Mouse (Mus musculus) adrenal gland, adult 18-20 months (tissue): ENCODE data around the gene Zdhhc24. TPM values are rescaled to one million over a fixed set of nuclear protein-coding genes. Genes with fewer than 3 reads are reported as not detected.
A peak's percentile ranks its signal among the peaks of the same experiment; 100 is the strongest.
"Not testable (repeated sequence)": the region's sequence is repeated elsewhere in the genome, so short reads cannot be mapped to it uniquely, and the experiment has no call there.

Source experiments
- DNase-seq, 2 experiments: peaks; one replicate each; pipeline ENCODE4 v3.0.0; 2021 to 2022; ENCODE audit warnings: low spot score in 2 of 2
- long read RNA-seq, 2 experiments: library from polyadenylated mRNA; stranded (forward); transcript quantifications; one replicate each; pipeline ENCODE4 v2.0.0; 2021
- total RNA-seq, 2 experiments: library from RNA; stranded (reverse); gene quantifications; 1 replicate in 1 of 2; 2 replicates in 1 of 2; pipeline ENCODE4 v1.2.3; 2021

The Zdhhc24 gene
- total RNA-seq, result 10 to 100 TPM; 16.9 to 20.5 TPM
- long read RNA-seq, experiment 1, transcript Zdhhc24-201 (3 exons, 2,558 nt), result major isoform, 24 of 27 reads
- long read RNA-seq, experiment 1, partial matches to known transcripts, result 0 of 27 reads
- long read RNA-seq, experiment 1, other reads (novel, unspliced or antisense), result 1 of 27 reads
- long read RNA-seq, experiment 2, transcript Zdhhc24-201 (3 exons, 2,558 nt), result major isoform, 61 of 73 reads
- long read RNA-seq, experiment 2, transcript Zdhhc24-206 (2 exons, 939 nt), result minor isoform, 5 of 73 reads
- long read RNA-seq, experiment 2, partial matches to known transcripts, result 0 of 73 reads
- long read RNA-seq, experiment 2, other reads (novel, unspliced or antisense), result 1 of 73 reads

- DNase-seq, result peak; percentile 95 to 97
Observed at GRCm38 (mm10) chr19:4878405-4879323, at the start of gene Zdhhc24. TSS of gene Zdhhc24 (plus strand) at chr19:4878668.

DNA sequence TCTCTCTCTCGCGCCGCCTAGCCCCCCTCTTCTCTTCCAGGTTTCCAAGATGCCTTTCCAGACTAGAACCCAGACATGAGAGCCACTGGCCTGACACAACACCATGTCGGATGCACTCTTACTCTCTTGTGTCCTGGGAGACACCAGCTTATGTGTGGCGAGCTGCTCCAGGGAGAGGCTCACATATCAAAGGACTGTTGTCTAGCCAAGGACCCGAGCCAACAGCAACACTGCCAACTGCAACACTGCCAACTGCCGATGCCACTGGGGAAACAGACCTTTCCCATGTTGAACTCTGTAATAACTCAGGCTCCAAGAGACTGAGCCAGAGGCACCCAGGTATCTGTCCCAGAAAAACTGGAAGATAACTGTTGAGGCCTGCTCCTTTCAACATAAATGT, 49.3 kb upstream of the Zdhhc24 start:
- DNase-seq, result peak; percentile 26 to 49

DNA sequence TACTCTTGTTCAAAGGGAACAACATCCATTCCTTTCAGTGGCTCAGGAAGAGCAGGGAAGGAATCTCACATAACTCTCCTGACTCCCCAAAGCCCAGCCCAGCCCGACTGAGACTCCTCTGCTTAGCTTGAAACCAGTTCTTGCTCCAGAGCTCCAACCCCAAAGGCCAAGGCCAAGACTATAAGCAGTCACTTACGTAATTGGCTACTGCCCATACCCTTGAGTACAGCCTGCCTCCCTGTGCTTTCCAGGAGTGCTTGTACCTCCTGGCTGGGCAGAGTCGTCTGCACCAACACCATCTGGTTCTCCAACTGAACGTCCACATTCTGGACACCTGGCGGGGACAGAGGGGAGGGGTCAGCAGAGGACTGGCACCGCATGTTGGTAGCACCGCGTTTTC, 44.5 kb upstream of the Zdhhc24 start:
- no peak for DNase-seq

- no peak for DNase-seq
Observed at GRCm38 (mm10) chr19:4836096-4836495, 42.4 kb upstream of the Zdhhc24 start.

GRCm38 (mm10) chr19:4837049-4837448, 41.4 kb upstream of the Zdhhc24 start:
- no peak for DNase-seq

GRCm38 (mm10) chr19:4838526-4839140, 39.8 kb upstream of the Zdhhc24 start:
- no peak for DNase-seq

DNA sequence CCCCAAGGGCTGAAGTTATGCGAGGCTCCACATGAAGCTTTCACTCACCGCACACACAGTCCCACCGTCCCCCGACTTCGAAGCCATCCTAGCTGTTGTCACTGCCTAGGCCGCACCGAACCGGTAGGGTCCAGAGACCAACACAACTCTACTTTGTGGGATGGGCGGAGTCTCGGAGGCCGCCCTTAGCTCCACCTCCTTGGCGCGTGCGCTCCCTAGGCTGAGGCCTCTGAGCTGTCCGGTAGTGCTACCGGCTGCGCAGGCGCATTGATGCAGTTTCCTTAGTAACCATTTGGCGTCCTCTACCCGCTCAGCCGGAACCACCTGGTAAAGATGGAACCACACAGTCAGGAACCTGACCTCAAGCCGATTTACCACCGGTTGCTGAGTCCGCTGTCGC, 39.3 kb upstream of the Zdhhc24 start, which contains the start of the genes Ccs and Ccdc87:
Gene Ccs, minus strand, starts transcription at position 184 of the 400 bp plus-strand sequence.
Gene Ccdc87, plus strand, starts transcription at position 218 of the 400 bp plus-strand sequence.
- peak; percentile 91 to 94 for DNase-seq

DNA sequence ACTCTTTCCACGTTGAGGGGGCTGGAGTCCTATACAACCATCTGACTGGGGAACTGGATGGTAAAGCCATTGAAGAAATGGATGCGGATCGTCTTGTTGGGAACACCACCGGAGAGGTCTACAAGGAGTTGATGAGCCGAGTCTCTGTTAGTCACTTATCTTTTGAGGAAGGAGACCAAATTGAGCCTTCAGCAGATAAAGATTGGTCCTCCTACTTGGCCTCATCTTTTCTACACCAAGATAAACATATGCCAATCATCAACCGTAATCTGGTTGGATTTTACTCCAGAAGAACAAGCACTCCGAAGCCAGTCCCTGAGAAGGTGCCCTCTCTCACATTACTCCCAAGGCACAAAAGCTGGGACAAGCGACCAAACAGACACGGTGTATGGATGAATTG, 37.6 kb upstream of the Zdhhc24 start:
- DNase-seq, result no peak

GRCm38 (mm10) chr19:4842611-4843010, 35.9 kb upstream of the Zdhhc24 start:
- DNase-seq, result no peak

GRCm38 (mm10) chr19:4845846-4846245, 32.6 kb upstream of the Zdhhc24 start:
- no peak for DNase-seq

DNA sequence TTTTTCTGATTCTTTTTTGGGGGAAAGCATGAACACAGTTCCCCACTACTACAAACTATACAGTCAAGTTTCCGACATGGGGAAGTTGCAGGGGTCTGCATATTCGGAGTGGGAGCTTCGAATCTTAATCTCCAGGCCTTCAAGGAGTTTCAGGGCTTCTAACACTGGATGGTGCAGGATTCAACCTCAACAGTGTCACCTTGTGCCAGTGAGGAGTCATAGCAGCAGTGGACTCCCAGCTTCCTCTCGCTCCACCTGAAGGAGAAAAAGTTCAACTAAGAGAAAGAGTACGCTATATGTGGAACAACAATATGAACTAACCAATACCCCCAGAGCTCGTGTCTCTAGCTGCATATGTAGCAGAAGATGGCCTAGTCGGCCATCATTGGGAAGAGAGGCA, 31.0 kb upstream of the Zdhhc24 start:
- no peak for DNase-seq

GRCm38 (mm10) chr19:4849800-4850199, 28.7 kb upstream of the Zdhhc24 start:
- DNase-seq, result no peak

GRCm38 (mm10) chr19:4850281-4850680, 28.2 kb upstream of the Zdhhc24 start:
- DNase-seq, result no peak

- DNase-seq, result peak; percentile 85 to 88
Observed at GRCm38 (mm10) chr19:4854552-4855469, 23.7 kb upstream of the Zdhhc24 start, which contains the start of gene Ctsf. TSS of gene Ctsf (plus strand) at chr19:4855130.

DNA sequence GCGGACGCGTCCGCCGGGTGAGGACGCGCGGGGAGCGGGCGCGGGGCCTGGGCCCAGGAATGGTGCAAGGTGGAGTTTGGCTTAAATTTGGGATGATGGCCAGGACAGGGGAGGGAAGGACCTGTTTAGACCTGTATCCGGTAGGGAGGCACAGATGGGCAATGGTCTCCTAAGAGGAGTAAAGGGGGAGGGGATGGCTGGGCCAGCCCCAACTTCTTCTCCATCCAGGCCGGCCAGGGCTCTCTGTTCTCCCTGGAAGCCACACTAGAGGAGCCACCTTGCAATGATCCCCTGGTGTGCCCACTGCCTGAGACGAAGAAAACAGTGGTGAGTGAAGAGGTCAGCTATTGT, 23.0 kb upstream of the Zdhhc24 start:
- no peak for DNase-seq

DNA sequence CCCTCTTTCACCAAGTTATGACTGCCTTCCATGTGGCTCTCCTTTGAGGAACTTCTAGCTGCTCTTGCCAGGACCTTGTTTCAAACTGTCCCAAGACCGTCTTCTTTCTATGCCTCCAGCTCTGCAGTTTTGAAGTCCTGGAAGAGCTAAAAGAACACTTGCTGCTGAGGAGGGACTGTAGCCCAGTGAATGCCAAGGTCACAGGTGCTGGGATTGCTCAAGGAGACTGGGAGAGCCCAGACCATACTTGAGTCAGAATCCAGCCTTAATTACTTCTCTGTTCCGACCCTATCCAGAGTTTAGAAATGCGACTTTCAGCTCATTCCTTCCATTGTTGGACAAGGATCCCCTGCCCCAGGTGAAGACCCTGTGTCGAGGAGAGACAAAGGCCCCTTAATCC, 22.5 kb upstream of the Zdhhc24 start:
- DNase-seq, result peak in 1 of 2 experiments; percentile 48

DNA sequence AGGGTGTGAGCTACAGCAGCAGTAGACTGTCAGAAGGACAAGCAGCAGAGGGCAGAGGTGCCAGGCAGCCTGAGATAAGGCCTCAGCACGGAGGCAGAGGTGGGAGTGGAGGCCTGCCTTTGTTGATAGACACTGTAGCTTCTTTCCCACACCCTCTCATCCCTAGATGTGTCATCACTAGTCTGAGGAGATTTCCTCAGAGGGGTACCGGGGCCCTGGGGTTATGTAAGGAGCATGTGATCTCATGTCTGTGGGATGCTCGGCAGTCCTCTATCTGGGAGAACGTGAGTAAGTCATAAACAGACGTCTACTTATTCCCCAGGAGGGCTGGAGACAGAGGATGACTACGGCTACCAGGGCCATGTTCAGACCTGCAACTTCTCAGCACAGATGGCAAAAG, 19.4 kb upstream of the Zdhhc24 start:
- no peak for DNase-seq

GRCm38 (mm10) chr19:4863048-4863447, 15.4 kb upstream of the Zdhhc24 start:
- no peak for DNase-seq

GRCm38 (mm10) chr19:4865147-4865546, 13.3 kb upstream of the Zdhhc24 start:
- no peak for DNase-seq

DNA sequence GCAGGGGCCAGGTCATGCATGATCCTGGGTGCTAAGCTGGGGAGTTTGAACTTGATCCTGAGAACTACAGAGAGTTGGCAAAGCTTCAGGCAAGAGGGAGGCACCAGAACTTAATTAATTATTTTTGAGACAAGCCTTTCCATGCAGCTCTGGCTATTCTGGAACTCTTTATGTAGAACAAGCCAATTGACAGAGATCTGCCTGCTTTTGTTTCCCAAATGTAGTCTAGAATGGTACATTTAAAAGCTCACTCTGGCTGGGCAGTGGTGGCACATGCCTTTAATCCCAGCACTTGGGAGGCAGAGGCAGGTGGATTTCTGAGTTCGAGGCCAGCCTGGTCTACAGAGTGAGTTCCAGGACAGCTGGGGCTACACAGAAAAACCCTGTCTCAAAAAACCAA, 3.9 kb upstream of the Zdhhc24 start:
- not testable (repeated sequence) for DNase-seq
